Mouse (Mus musculus): ENCODE measurements around the gene Ppp2r3c.
"Not testable (repeated sequence)": the region's sequence is repeated elsewhere in the genome, so short reads cannot be mapped to it uniquely, and the experiment has no call there.

The Ppp2r3c gene

DNA sequence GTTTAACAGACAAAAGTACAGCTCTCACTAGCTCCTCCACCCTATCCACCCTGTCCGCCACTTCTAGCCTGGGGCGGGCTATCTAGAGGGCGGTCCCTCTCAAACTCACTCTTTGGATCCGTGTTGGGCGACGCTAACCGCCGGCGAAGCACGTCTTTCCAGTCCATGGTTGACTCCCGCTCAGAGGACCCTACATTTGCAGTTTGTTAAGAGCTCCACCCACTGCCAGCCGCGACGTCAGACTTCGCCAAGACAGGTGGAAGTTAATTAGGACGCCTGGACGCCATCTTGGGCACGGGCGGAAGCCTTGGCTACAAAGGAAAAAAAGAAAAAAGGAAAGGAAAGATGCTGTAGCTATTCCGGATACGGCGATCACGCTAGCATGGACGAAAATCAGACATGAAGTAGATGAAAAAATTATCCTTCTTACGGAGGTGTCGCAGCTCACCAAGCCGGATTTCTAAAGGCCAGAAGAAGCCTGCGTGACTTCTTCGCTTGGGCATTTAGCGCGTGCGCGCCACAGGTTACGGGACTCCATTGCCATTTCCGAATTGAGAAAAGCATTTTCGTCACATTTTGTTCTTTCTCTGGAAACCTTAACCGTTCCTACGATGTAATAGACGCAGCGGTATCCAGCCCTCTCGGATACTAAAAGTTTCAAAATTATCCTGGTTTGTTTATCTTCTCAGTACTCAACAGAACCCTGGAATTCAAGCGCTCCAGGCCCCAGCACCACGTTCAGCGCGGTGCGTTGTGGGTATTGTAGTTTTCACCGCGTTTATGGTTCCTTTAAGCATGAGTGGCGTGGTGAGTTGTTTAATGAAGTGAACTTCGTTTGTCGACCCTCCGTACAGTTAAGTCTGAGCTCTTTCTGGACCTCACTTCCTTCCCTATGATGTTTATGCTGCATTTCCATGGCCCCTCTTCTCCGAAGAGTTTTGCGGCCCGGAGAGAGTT, at the start of gene Ppp2r3c:
TSS of gene Ppp2r3c (minus strand) at position 514 of the 957 bp plus-strand sequence.
- peak; percentile 90 for DNase-seq (ENCODE audit: low spot score)

DNA sequence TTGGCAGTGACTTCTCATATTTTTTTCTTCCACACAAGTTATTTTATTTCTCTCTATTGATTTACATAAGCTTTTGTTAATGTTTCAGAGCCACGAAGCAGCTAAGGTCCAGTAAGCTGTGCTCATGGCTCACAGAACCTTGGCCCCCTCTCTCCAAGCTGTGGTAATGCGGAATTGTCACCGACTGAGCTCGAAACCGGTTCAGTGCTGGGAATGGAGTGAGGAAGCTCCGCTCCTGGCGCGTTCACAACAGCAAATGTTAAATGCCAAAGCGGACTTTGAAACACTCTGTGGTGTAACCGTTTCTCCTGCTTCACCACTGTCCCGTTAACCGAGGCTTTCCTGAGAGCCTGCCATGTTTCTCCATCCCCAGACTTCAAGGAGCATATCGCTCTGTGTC, 41.8 kb upstream of the Ppp2r3c start:
- DNase-seq (ENCODE audit: low spot score) = no peak

DNA sequence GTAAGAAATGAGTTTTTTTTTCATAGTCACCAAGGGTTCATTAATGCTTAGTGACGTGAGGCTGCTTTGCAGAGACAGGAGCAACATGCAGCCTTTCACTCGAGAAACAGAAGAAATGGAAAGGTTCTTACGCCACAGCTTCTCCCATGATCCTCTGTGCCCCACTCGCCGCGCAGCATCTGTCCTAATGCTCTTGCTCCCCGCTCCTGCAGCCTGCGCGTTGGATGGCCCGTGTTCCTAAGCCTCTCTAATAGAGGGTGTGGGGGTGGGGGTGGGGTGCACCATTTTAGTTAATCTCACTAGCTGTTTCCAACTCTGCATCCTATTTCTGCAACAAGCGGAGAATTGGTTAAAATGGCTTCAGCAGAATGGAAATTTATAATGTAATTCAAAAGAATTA, 41.2 kb upstream of the Ppp2r3c start:
- no peak for DNase-seq (ENCODE audit: low spot score)

DNA sequence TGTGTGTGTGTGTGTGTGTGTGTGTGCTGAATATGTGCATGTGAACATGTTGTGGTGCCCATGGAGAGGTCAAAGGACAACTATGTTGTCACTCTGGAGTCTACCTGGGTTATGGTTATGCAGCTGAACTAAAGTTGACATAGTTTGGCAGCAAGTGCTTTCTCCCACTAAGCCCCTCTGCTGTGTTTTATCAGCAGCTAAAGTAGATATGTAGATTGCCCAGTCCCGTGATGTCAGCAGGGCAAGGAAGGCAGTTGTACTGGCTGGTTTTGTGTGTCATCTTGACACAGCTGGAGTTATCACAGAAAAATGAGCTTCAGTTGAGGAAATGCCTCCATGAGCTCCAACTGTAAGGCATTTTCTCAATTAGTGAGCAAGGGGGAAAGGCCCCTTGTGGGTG, 40.2 kb upstream of the Ppp2r3c start:
- not testable (repeated sequence) for DNase-seq (ENCODE audit: low spot score)

DNA sequence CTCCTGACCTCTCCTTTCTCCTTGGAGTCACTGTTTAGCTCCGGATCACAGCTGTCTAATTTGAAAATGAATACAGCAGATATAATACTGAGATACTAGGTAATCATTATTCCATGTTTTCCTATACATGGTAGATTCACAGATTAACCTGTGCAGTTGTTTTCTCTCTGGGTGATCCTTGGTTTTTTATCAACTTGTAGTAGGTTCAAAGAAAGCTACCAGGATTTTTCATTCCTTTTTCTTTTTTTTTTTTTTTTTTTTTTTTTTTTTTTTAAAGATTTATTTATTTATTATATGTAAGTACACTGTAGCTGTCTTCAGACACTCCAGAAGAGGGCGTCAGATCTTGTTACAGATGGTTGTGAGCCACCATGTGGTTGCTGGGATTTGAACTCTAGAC, 35.7 kb upstream of the Ppp2r3c start:
- DNase-seq (ENCODE audit: low spot score) = not testable (repeated sequence)

DNA sequence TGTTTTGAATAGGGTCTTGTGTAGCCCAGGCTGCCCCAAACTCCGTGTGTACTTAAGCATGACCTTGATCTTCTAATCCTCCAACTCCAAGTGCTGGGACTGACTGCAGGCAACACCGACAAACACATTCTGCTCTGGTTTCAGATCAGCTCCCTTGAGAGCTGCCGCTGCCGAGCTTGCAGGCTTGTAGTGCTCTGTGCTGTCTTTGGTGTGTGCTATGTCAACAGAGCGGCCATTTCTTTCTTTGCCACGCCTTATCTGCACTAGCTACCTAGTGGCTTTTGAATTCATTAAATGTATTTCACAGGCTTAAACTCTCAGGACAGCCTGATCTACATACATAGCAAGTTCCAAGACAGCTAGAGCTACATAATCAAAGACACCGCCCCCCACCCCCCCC, 30.9 kb upstream of the Ppp2r3c start:
- DNase-seq (ENCODE audit: low spot score) = no peak

DNA sequence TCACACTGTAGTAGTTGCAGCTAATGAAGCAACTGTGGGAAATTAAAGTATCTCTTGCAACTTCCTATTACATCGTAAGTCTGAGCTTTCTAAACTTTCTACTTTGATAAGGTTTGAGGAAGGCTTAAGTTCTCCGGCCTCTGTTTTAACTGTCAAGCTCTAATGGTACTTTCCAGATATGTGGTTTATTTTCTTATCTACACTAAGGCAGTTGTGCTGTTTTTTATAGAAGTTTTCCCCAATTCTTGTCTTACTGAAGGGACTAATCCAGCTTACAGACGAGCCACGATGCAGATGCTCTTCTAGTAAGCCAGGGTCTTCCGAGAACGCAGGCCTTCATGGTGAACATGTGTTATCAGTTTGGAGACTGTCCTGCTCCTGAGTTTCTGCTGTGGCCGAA, 26.6 kb upstream of the Ppp2r3c start:
- DNase-seq (ENCODE audit: low spot score) = no peak

DNA sequence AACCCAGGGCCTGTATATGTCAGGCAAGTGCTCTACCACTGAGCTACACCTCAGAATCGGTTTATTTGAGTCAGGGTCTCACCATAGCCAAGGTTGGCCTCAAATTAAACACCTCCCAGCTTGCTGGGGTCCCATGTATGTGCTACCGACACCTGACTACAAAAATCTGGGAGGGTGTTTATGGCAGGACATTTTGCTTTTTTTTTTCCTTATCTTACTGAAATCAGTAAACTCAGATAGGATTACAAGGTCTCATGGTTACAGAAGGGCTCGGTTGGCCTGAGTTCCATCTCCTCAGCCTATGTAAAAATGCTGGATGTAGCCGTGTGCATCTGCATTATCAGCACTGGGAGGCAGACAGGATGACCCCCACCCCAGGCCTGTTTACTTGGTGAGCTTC, 26.0 kb upstream of the Ppp2r3c start:
- DNase-seq (ENCODE audit: low spot score) = no peak

DNA sequence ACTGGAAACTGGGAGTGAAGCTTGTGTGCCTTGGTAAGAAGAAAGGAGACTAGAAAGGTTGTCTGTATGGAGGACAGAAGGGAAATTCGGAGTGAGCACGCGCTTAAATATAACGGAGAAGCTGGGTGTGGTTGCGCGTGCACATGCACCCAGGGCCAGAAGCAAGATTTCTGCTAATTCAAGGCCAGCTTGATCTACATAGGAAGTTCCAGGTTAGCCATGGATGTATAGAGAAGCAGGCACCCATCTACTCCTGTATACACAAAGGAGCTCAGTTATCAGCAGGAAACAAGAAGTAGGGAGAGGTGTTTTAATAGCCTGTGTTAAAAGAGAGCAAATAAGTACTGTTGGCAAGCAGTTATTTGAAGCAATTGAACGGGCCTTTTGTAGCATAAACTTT, 22.9 kb upstream of the Ppp2r3c start:
- DNase-seq (ENCODE audit: low spot score) = no peak

DNA sequence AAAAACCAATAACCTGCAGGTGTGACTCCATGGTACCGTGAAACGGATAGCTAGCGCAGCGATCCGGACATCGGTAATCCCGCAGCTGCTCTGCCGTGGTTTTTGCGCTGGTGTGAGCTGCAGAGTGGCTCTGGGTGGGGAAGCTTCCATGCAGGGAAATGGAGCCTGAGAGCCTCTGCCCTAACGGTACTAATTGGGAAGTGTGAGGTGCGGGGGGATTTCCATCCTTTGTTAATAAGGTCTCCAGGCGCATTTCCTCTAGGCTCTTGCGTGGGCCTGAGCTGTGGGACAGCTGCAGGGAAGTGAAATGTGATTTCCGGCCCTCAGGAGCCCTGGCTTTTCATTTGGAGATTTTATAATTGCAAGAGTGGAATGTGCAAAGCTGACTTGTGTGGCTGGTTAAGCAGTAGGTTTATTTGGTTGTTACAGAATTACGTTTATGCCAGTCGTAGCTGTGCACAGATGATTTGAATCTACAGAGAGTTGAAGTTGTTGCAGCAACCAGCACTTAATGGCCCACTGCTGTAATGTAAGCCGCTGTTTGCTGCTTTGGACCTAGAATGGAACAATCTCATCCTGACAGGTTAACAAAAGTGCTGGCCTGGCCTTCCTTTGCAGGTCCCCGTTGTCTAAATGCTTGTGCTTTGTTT, 19.0 kb upstream of the Ppp2r3c start:
- no peak for DNase-seq (ENCODE audit: low spot score)

DNA sequence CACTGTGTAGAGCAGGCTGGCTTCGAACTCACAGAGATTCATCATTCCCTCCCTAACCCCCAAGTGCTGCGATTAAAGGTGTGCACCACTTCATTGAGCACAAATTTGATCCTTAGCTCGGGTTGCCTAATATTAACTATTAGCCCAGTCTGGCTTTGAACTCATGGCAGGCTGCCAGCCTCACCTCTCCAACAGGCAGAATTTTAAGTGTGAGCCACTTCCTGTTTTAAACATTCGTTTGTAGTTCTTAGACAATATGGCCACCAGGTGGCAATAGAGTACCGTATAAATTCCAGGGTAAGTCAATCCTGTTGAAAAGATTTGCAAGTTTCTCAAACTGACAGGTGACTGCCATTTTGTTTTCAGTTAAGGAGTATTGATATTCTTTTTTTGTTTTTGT, 12.4 kb upstream of the Ppp2r3c start:
- DNase-seq (ENCODE audit: low spot score) = peak; percentile 57

DNA sequence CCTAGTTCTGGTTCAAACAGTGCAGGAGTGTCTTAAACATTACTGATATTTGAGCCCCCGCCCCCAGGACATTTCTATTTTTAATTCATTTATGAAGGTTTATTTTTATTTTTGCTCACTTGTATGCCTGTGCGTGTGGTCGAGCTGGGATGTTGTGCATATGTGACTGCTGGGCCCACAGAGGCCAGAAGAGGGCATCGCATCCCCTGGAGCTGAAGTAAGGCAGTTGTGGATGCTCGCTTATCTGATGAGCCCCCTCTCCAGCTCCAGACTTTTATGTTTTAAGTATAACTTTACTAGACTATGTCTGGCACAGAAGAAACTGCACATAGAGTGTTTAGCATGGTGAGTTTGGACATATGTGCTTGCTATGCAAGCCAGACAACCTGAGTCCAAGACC, 11.1 kb upstream of the Ppp2r3c start:
- DNase-seq (ENCODE audit: low spot score) = no peak

DNA sequence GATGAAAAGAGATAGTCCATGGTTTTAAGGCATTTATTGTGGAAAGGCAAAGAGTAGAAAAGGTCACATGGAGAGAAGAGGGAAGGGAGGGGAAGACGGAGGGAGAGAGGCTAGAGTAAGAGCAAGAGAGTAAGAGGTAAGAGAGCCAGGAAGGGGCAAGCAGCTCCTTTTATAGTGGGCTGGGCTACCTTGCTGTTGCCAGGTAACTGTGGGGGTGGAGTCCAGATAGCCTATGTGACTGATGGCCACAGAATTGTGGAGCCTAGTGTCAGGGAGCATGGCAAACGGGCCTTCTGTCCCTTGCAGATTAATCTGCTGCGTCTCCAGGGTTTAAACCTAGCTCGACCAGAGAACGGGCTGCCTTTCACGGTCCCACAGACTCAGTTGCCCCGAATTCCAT, 9.0 kb upstream of the Ppp2r3c start:
- no peak for DNase-seq (ENCODE audit: low spot score)

DNA sequence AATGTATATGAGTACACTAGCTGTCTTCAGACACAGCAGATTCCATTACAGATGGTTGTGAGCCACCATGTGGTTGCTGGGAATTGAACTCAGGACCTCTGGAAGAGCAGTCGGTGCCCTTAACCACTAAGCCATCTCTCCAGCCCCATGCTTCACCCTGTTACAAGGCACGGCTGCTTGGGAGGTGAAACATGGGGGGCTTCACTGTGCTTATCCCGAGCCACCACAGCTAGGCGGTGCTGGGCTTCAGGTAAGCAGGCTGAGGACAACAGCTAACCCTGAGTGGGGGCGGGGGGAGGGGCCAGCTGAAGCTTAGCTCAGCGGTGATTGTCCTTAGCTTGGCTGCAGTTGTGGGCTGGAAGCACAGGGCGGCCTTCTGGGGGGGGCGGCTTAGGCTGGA, 6.7 kb upstream of the Ppp2r3c start:
- DNase-seq (ENCODE audit: low spot score) = no peak

DNA sequence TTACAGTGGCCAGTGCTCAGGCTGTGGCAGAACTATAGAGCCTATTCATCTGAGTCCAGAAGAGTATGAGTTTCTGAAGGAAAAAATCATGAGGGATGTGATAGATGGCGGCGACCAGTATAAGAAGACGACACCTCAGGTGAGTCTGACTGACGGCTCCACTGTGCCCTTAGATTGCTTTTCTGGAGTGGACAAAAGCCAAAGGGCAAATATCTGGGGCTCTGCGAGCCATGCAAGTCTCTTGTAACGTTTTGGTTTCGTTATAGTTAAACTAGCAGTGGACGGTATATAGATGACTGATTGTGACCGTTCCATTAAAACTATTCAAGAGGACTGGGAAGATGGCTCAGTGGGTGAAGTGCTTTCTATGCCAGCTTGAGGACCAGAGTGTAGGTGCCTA, 5.9 kb upstream of the Ppp2r3c start:
- DNase-seq (ENCODE audit: low spot score) = no peak

DNA sequence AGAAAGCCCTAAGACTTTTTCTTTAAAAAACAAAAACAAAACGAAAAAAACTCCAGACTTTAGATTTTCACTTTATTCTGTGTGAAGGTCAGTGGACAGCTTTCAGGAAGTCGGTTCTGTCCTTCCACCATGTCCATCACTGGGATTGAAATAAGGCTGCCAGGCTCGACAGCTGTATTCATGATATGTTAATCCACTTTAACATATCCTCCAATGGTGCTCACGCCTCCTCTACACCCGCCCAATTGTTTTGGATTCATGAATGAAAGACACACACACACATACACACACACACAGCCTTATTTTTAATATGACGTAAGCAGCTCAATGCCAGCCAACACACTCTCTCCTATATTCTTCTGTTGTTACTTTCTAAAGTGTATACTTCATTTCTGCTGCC, 4.8 kb upstream of the Ppp2r3c start:
- no peak for DNase-seq (ENCODE audit: low spot score)

DNA sequence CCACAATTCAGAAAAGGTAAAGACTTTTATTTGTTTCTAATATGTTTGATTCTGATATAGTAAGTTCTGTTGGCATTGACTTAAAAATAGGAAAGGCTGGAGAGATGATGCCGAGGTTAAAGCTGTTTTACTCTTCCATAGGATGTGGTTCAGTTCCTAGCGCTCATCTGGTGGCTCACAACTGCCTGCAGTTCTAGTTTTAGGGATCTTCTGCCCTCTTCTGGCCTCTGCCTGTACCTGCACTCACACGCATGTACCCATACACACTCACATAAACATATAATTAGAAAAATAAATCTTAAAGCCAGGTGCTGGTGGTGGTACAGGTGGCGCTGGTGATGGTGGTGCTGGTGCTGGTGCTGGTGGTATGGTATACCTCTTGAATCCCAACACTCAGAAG, 3.6 kb upstream of the Ppp2r3c start:
- DNase-seq (ENCODE audit: low spot score) = no peak

DNA sequence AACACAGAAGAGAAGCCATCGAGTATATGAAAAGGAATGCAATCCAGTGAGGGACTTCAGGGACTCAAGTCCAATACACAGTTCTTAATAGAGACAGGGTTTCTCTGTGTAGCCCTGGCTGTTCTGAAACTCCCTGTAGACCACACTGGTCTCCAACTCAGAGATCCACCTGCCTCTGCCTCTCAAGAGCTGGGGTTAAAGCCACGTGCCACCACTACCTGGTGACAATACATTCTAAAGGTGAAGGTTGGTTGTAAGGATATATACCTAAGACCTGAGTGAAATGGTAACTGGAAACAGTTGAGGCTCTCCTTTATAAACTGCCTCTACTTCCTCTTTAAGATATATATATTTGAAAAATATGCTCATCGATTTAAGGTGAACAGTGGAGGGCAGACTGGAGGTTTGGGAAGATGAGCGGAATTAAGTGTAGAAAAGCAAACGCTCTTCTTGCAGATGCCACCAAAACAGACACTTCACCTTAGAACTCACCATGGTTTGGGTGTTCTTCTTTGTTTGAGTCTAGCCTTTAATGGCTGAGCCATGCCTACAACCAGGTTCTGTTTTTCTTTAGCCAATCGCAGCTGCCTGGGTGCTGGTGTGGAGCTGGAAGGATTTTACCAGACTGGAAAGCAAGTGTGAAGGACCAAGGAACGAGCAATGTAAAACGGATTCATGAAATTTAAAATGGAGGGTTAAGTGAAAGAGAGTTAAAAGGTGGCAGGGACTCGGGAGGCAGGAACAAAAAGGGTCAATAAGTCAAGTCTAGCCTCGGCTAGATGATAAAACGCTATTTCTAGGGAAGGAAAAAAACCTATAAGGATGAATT, 1.1 kb downstream of the Ppp2r3c start:
- DNase-seq (ENCODE audit: low spot score) = no peak

DNA sequence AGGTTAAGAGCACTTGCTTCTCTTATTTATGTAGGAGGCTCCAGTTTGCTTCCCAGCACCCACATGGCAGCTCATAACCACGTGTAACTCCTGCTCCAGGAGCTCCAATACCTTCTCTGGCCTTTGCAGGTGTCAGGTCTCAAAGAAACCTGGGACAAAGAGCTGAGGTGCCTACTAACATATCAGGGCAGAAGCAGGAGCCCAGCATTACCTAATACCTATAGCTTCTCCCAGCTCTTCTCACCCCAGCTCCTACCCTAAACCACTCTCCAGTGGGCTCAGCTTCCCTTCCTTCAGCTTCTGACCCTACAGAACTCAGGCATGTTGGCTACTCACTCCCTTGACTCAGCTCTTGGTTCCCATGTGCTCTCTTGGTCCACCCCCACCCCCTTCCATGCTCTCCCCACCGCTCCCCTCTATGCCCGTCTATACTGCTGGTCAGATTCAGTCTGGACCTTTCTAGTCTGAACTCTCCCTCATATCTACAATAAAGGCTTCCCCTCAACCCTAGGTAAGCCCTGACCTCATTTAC, 1.9 kb downstream of the Ppp2r3c start:
- no peak for DNase-seq (ENCODE audit: low spot score)

DNA sequence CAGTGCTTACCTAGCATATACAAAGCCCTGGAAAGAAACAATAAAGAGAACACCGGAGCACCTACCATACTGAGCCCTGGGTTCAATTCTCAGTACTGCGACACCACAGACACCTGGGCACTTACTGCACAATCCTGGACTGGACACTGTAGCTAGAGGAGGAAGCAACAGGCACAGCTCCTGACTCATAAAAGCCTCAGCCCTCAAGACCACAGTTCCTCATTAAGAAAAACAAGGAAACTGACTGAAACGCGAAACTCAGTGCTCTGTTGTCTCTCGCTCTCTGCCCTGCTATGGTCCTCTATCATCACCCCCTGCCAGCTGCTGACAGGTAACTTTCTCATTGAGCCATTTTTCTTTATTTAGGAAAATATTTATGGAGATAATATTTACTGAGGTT, 3.5 kb downstream of the Ppp2r3c start, which contains the start of gene 1110008L16Rik:
TSS of gene 1110008L16Rik (plus strand) at position 242 of the 400 bp plus-strand sequence.
- no peak for DNase-seq (ENCODE audit: low spot score)

DNA sequence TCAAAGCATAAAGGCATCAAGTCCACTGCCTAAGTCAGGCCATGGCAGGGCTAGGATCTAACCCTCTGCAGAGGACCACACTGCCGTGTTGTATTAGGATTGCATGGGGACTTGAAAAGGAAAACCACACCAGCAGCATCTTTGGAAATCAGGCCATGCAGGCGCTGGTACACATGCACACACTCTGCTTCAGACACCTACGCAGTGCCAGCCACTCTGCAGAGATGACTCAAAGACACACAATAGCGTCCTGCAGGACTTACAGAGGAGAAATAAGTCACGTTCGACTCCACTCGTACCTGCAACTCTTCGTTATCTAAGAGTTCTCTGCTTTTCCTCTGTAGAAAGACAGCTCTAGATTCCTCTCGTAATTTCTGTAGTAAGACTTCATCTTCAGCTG, 4.7 kb downstream of the Ppp2r3c start:
- DNase-seq (ENCODE audit: low spot score) = no peak

DNA sequence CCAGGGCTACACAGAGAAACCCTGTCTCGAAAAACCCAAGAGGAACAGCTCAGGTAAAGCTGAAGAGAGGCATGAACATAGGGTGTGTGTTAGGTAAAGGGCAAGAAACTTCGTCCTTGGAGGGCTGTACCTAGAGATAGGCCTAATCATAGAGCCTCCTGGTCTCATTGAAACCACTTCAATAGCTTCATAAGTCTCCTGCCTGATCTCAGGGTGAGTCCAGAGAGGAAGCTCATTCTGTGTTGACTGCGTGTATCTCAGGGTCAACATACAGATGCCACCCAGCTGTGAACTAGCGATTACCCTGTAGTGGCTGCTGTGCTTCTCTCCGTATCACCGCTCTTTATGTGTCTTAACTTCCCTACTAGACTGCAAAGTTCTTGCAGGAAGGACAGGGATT, 25.2 kb downstream of the Ppp2r3c start:
- not testable (repeated sequence) for DNase-seq (ENCODE audit: low spot score)

All from testis, postnatal 14 days (tissue).